Mouse (Mus musculus) ES-E14 (cell line): ENCODE results near the gene 2610028H24Rik. TPM values are rescaled to one million over a fixed set of nuclear protein-coding genes. Genes with fewer than 3 reads are reported as not detected.
A peak's percentile ranks its signal among the peaks of the same experiment; 100 is the strongest.

Source experiments
- DNase-seq: peaks from one replicate; pipeline ENCODE4 v3.0.0-alpha.2; 2013; ENCODE audit warnings: low read depth, low spot score
- H3K27ac ChIP-seq: 2 replicates; pipeline ENCODE4 v1.5.1; 2012; ENCODE audit warnings: low read depth, mild to moderate bottlenecking, low read length, moderate library complexity, mixed read lengths; ENCODE audit not compliant: poor library complexity, insufficient read depth, severe bottlenecking
- H3K36me3 ChIP-seq: 2 replicates; pipeline ENCODE4 v1.6.1; 2012; ENCODE audit warnings: mild to moderate bottlenecking, low read length, moderate library complexity, mixed read lengths; ENCODE audit not compliant: control insufficient read depth, poor library complexity, insufficient read depth, severe bottlenecking
- H3K4me1 ChIP-seq, 2 experiments: fragments of 150-350 bp in 1 of 2; sonication (generic) in 1 of 2; 2 replicates each; pipeline ENCODE4 v1.6.1; 2012; ENCODE audit warnings: low read length in 2 of 2, mild to moderate bottlenecking in 1 of 2, mixed read lengths in 1 of 2; ENCODE audit not compliant: control insufficient read depth in 2 of 2, insufficient read depth in 2 of 2, poor library complexity in 1 of 2
- H3K4me3 ChIP-seq, 2 experiments: fragments of 150-350 bp in 1 of 2; sonication (generic) in 1 of 2; 2 replicates each; pipeline ENCODE4 v1.5.1; 2012; ENCODE audit warnings: low read length in 2 of 2, low read depth in 1 of 2, mild to moderate bottlenecking in 1 of 2, mixed read lengths in 1 of 2; ENCODE audit not compliant: insufficient read depth in 1 of 2, poor library complexity in 1 of 2, severe bottlenecking in 1 of 2
- H3K9ac ChIP-seq: 2 replicates; pipeline ENCODE4 v1.6.1; 2012; ENCODE audit warnings: low read depth, mild to moderate bottlenecking, low read length, mixed read lengths; ENCODE audit not compliant: poor library complexity, insufficient read depth, severe bottlenecking
- H3K9me3 ChIP-seq: fragments of 150-350 bp; sonication (generic); 2 replicates; pipeline ENCODE4 v1.6.1; 2012; ENCODE audit warnings: low read depth, mild to moderate bottlenecking, low read length; ENCODE audit not compliant: control insufficient read depth, insufficient read depth
- CHD2 ChIP-seq: IDR thresholded peaks from 2 replicates; pipeline ENCODE4 v1.6.1; 2014; ENCODE audit warnings: mild to moderate bottlenecking, low read depth, low read length, inconsistent platforms
- HCFC1 ChIP-seq: IDR thresholded peaks from 2 replicates; pipeline ENCODE4 v1.6.1; 2012; ENCODE audit warnings: low read length, inconsistent platforms, borderline replicate concordance; ENCODE audit not compliant: insufficient read depth
- MAFK ChIP-seq: IDR thresholded peaks from 2 replicates; pipeline ENCODE4 v1.6.1; 2014; ENCODE audit warnings: mild to moderate bottlenecking, low read depth, low read length, inconsistent platforms; ENCODE audit not compliant: insufficient read depth
- ZC3H11A ChIP-seq: IDR thresholded peaks from 2 replicates; pipeline ENCODE4 v1.6.1; 2012; ENCODE audit warnings: low read depth, mild to moderate bottlenecking, inconsistent platforms, low read length, borderline replicate concordance
- ZNF384 ChIP-seq: IDR thresholded peaks from 2 replicates; pipeline ENCODE4 v1.6.1; 2012; ENCODE audit warnings: low read depth, low read length, inconsistent platforms
- in situ Hi-C, 2 experiments: fragments of 600-800 bp; cut with MboI; formaldehyde crosslinking; loops; one replicate each; pipeline ENCODE4 v1.15.1; 2025; ENCODE audit warnings: low sequenced_read_pairs in 2 of 2, inconsistent platforms in 1 of 2; ENCODE audit not compliant: unreplicated experiment in 2 of 2
- total RNA-seq: library from RNA; depleted of rRNA; stranded (reverse); fragments of 300-350 nt; gene quantifications from 2 replicates; pipeline ENCODE4 v1.2.3, GENCODE M21; 2012

2610028H24Rik gene
- total RNA-seq, 1 experiment = 0.36 TPM

GRCm38 (mm10) chr10:76481480-76481879, 32.6 kb downstream of the 2610028H24Rik start:
- Histone ChIP-seq H3K4me3 (peak overlapping the region; percentile 56 to 58), H3K27ac (peak overlapping the region; percentile 64), H3K36me3 (peaks cover 59% of the 10 kb centered on the region), H3K9me3 (no peaks in the 10 kb centered on the region), H3K4me1 (no peaks in the 10 kb centered on the region; a peak in 1 of 4 replicates), H3K9ac (peak overlapping the region; percentile 69; the same call in 1 of the 2 replicates)
- in situ Hi-C loops = no loop called here
- DNase-seq = no peak
- TF ChIP-seq MAFK (no peak), ZNF384 (no peak), ZC3H11A (no peak), CHD2 (no peak), HCFC1 (no peak)

- H3K9ac ChIP-seq = no peak overlapping the region
- TF ChIP-seq CHD2 (no peak), HCFC1 (no peak), ZNF384 (no peak), ZC3H11A (no peak), MAFK (no peak)
Observed at GRCm38 (mm10) chr10:76486302-76486701, 37.4 kb downstream of the 2610028H24Rik start.

GRCm38 (mm10) chr10:76488265-76488664, 39.4 kb downstream of the 2610028H24Rik start:
- TF ChIP-seq CHD2 = no peak
- TF ChIP-seq MAFK = no peak
- no peak for TF ChIP-seq ZNF384
- no peak for TF ChIP-seq HCFC1
- no peak for TF ChIP-seq ZC3H11A
- no peak for DNase-seq
- H3K4me3 ChIP-seq = no peak overlapping the region
- in situ Hi-C loops = no loop called here
- H3K36me3 ChIP-seq = peaks cover 64% of the 10 kb centered on the region
- no peak overlapping the region for H3K9ac ChIP-seq
- H3K4me1 ChIP-seq = peaks cover 0 to 2% of the 10 kb centered on the region in 2 experiments; a peak in 1 of 4 replicates
- H3K27ac ChIP-seq = no peak overlapping the region
- no peaks in the 10 kb centered on the region for H3K9me3 ChIP-seq

More at GRCm38 (mm10) chr10:76486302-76486701, 37.4 kb downstream of the 2610028H24Rik start:
- H3K4me3 ChIP-seq = no peak overlapping the region
- peaks cover 73% of the 10 kb centered on the region for H3K36me3 ChIP-seq
- no peak overlapping the region for H3K27ac ChIP-seq
- no peaks in the 10 kb centered on the region for H3K9me3 ChIP-seq
- in situ Hi-C loops = no loop called here
- no peak for DNase-seq
- no peaks in the 10 kb centered on the region; a peak in 1 of 4 replicates for H3K4me1 ChIP-seq

- Histone ChIP-seq H3K4me3 (no peak overlapping the region), H3K27ac (no peak overlapping the region), H3K36me3 (peaks cover 66% of the 10 kb centered on the region), H3K4me1 (peaks cover 0 to 2% of the 10 kb centered on the region in 2 experiments; a peak in 1 of 4 replicates), H3K9me3 (no peaks in the 10 kb centered on the region), H3K9ac (no peak overlapping the region)
- in situ Hi-C loops = no loop called here
- DNase-seq = no peak
- TF ChIP-seq ZC3H11A = no peak
- no peak for TF ChIP-seq CHD2
- TF ChIP-seq ZNF384 = no peak
- no peak for TF ChIP-seq MAFK
- no peak for TF ChIP-seq HCFC1
Observed at GRCm38 (mm10) chr10:76489205-76489604, 40.3 kb downstream of the 2610028H24Rik start.
